Mouse (Mus musculus) mesoderm, embryonic 11.5 days (tissue): ENCODE data around the gene Slc39a3.

Source experiments
- DNase-seq: peaks from one replicate; pipeline ENCODE4 v3.0.0-alpha.2; 2012; ENCODE audit warnings: low read depth, low spot score

Slc39a3 gene

DNA sequence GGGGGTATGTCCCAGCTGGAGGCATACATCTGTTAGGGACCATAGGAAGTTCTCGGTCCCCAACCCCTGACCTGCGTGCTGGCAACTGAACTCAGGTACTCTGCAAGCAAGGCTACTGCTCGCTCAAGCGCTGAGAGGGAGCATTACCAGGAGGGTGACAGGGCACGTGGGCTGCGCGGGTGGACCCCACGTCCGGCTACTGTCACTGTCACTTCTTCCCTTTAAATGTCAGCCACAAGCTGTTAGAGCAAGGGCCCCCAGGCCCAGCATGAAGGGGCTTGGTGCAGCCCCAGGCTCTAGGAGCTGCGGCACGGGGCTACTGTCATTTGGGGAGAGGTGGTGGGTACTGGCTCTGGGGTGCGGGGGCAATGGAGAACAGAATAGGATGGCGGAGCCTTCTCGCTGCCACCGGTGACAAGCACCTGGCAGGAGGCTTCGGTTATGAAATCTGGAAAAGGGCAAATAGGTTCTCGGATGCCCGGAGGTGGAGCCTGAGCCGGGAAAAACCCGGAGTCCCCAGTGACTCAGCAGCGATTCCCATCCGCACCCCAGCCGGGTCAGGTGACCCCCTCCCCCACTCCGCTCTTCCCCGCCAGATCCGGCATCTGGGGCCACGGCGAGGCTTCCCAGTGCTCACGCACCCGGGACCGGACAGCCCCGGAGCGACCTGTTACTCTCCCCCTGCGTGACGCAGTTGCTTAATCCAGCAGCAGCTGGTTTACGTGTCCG, 51.8 kb downstream of the Slc39a3 start:
- no peak for DNase-seq

DNA sequence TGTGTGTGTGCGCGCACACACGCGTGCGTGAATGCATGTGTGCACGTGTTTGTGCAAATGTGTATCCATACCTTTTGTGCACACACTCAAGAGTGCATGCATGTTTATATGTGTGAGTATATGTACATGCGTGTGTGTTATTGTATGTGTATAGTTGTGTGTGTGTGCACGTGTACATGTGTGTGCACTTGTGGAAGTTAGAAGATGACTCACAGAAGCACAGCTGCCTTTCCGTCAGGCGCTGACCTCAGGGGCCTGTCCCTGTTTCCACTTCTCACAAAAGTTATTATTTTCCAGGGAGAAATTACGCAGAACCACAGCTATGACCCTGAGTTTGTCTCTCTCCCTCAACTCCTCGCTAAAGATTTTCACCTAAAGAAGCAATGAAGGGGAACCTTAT, 53.0 kb downstream of the Slc39a3 start:
- no peak for DNase-seq

DNA sequence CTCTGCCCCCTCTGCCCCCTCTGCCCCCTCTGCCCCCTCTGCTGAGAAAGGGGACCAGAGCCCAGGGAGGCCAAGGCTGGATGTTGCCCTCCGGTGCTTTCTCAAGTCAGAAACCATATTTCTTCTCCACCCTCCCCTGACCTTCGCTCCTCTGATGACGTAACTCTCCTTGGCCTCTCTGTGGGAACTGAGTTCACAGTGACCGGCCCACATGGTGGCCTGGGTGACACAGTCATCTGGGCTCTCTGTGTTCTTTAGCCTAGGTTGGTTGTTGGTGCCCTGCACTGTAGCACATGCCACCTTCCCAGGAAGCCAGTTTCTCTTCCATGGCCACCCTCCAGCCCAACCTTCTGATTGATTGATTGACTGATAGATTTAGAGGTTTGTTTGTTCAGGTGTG, 54.8 kb downstream of the Slc39a3 start:
- DNase-seq: no peak

DNA sequence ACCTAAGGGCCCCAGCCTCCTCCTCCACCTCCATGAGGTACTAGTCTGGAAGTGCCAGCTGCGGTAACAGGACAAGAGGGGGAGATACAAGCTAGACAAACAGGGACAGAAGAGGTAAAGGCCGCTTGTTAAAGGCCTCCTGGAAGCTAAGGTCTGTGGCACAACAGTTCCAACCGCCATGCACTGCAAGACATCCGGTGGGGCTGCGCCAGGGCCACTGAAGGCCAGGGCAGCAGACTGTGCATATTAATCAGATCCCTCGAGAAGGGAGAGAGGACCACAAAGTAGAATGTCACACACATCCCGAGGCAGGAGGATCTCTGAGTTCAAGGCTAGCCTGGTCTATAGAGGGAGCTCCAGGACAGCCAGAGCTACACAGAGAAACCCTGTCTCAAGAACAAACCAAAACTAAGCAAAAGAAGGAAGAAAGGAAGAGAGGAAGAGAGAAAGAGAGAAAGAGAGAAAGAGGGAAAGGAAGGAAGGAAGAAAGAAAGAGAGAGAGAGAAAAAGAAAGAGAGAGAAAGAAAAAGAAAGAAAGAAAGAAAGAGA, 55.6 kb downstream of the Slc39a3 start:
- no peak for DNase-seq
